Mouse (Mus musculus): ENCODE data around the gene Stfa2. TPM values are rescaled to one million over a fixed set of nuclear protein-coding genes. Genes with fewer than 3 reads are reported as not detected.

Stfa2 gene
- not detected in 2 replicates for polyA plus RNA-seq (2021; fragmentation: Nextera tagmentation)
- long read RNA-seq, experiment 1 = 0 reads
- long read RNA-seq, experiment 2 = 0 reads

DNA sequence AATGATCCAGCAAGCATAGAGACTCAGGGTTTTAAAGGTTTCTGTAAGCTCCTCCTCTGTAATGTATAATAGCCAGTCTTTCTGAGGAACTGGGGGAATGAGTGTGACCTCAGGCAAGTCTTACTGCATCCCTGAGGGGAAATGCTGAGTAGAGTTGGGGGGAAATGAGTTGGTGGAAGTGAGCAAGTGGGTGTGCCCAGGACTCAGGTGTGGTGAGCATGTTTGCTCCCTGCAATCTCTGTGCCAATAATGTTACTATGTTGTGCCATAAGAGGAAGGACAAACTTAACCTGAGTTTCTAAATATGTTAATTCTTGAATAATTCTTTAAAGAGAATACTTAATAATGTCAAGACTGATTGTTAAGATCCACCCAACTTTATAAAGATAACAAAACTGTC, at the start of gene Stfa2:
Gene Stfa2 (minus strand): TSS at position 101 of the 400 bp plus-strand sequence.

GRCm38 (mm10) chr16:36455342-36455802, 47.1 kb upstream of the Stfa2 start, which contains the start of gene Stfa3:
Stfa3 (minus strand) TSS chr16:36455392.

DNA sequence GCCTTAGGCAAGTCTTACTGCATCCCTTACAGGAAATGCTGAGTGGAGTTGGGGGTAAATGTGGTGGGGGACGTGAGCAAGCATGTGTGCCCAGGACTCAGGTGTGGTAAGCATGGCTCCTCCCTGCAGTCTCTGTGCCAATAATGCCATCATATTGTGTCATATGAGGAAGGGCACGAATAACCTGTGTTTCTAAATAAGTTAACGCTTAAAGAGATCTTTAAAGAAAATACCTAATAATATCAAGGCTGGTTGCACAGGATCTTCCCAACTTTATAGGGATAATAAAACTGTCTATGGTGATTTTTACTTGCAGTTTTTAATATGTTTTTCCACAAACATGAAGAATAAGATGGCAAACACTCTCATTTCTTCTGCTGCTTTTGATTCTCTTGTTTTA, 40.6 kb downstream of the Stfa2 start, which contains the start of gene BC100530:
Gene BC100530 (minus strand): TSS at position 101 of the 400 bp plus-strand sequence.

Other genes with a start within 250 kb of the Stfa2 start
- gene Gm5483, start 224.2 kb downstream of the Stfa2 start, polyA plus RNA-seq (2021; fragmentation: Nextera tagmentation) = not detected in 2 replicates
- not detected in 2 replicates for gene Gm5416, start 198.1 kb downstream of the Stfa2 start, polyA plus RNA-seq (2021; fragmentation: Nextera tagmentation)
- gene 2010005H15Rik, start 187.0 kb downstream of the Stfa2 start, polyA plus RNA-seq (2021; fragmentation: Nextera tagmentation) = 0.63 TPM in 1 of 2 replicates, not detected in the other
- gene Stfa1, start 131.5 kb downstream of the Stfa2 start, polyA plus RNA-seq (2021; fragmentation: Nextera tagmentation) = not detected in 2 replicates
- gene BC117090, start 74.1 kb downstream of the Stfa2 start, polyA plus RNA-seq (2021; fragmentation: Nextera tagmentation) = not detected in 2 replicates
- gene BC100530, start 40.7 kb downstream of the Stfa2 start, polyA plus RNA-seq (2021; fragmentation: Nextera tagmentation) = not detected in 2 replicates
- gene Stfa3, start 46.9 kb upstream of the Stfa2 start, polyA plus RNA-seq (2021; fragmentation: Nextera tagmentation) = not detected in 2 replicates
- gene Casr, start 153.7 kb upstream of the Stfa2 start, polyA plus RNA-seq (2021; fragmentation: Nextera tagmentation) = 0.28 and 0.48 TPM in 2 replicates

Data from left cerebral cortex, adult 6 months (tissue).